Mouse (Mus musculus): Measurements from ENCODE around the gene Cxcl16. TPM values are rescaled to one million over a fixed set of nuclear protein-coding genes. Genes with fewer than 3 reads are reported as not detected.

Cxcl16 gene
- polyA plus RNA-seq, 1 experiment from 2014 or later, result 9.0 TPM

- Histone ChIP-seq H3K4me1 (ENCODE audit: control insufficient read depth, insufficient read depth, low read length) (no peaks in the 10 kb centered on the region), H3K4me2 (ENCODE audit: low read depth, low read length) (no peak overlapping the region), H3K27me3 (ENCODE audit: control insufficient read depth, insufficient read depth, low read length) (no peaks in the 10 kb centered on the region), H3K36me3 (ENCODE audit: control insufficient read depth, insufficient read depth, low read length) (0 out of 2 replicates have a peak, but pooled peaks cover 1% of the 10 kb centered on the region), H3K9me3 (replicated peaks; ENCODE audit: control insufficient read depth, low read length) (no peaks in the 10 kb centered on the region), H3K9ac (ENCODE audit: low read length) (no peak overlapping the region), H3K27ac (ENCODE audit: low read length) (no peak overlapping the region), H3K4me3 (replicated peaks; ENCODE audit: low read length) (no peak overlapping the region)
- no peak for ATAC-seq (ENCODE audit: insufficient read depth, low FRiP score)
- 69% methylated on average over 3 of the region's 3 CpGs for WGBS
These were observed 15.8 kb downstream of the Cxcl16 start for GRCm38 (mm10) chr11:70443964-70444363.

- no peak overlapping the region for H3K9ac ChIP-seq (ENCODE audit: low read length)
- no peaks in the 10 kb centered on the region for H3K27me3 ChIP-seq (ENCODE audit: control insufficient read depth, insufficient read depth, low read length)
- 89% methylated on average over 7 of the region's 7 CpGs for WGBS
- no peaks in the 10 kb centered on the region for H3K9me3 ChIP-seq (replicated peaks; ENCODE audit: control insufficient read depth, low read length)
- H3K4me1 ChIP-seq (ENCODE audit: control insufficient read depth, insufficient read depth, low read length), result no peaks in the 10 kb centered on the region
- no peak overlapping the region for H3K4me2 ChIP-seq (ENCODE audit: low read depth, low read length)
- 0 out of 2 replicates have a peak, but pooled peaks cover 5% of the 10 kb centered on the region for H3K36me3 ChIP-seq (ENCODE audit: control insufficient read depth, insufficient read depth, low read length)
- H3K4me3 ChIP-seq (replicated peaks; ENCODE audit: low read length), result no peak overlapping the region
- no peak overlapping the region for H3K27ac ChIP-seq (ENCODE audit: low read length)
- no peak for ATAC-seq (ENCODE audit: insufficient read depth, low FRiP score)
These were observed 17.9 kb downstream of the Cxcl16 start for GRCm38 (mm10) chr11:70441882-70442281.

- Histone ChIP-seq H3K4me1 (ENCODE audit: control insufficient read depth, insufficient read depth, low read length) (no peaks in the 10 kb centered on the region), H3K27me3 (ENCODE audit: control insufficient read depth, insufficient read depth, low read length) (no peaks in the 10 kb centered on the region), H3K9ac (ENCODE audit: low read length) (no peak overlapping the region), H3K36me3 (ENCODE audit: control insufficient read depth, insufficient read depth, low read length) (0 out of 2 replicates have a peak, but pooled peaks cover 5% of the 10 kb centered on the region), H3K4me2 (ENCODE audit: low read depth, low read length) (no peak overlapping the region), H3K27ac (ENCODE audit: low read length) (0 out of 2 replicates have a peak overlapping the region, but pooled peaks have one; percentile 13), H3K4me3 (replicated peaks; ENCODE audit: low read length) (no peak overlapping the region), H3K9me3 (replicated peaks; ENCODE audit: control insufficient read depth, low read length) (no peaks in the 10 kb centered on the region)
- WGBS, result 66% methylated on average over 4 of the region's 4 CpGs
- ATAC-seq (ENCODE audit: insufficient read depth, low FRiP score), result peak; percentile 34; the same call in 1 of the 2 replicates
These were observed 19.1 kb downstream of the Cxcl16 start for GRCm38 (mm10) chr11:70440637-70441036.

- WGBS, result 89% methylated on average over 7 of the region's 7 CpGs
- 0 out of 2 replicates have a peak, but pooled peaks cover 5% of the 10 kb centered on the region for H3K36me3 ChIP-seq (ENCODE audit: control insufficient read depth, insufficient read depth, low read length)
- no peak for ATAC-seq (ENCODE audit: insufficient read depth, low FRiP score)
- H3K4me3 ChIP-seq (replicated peaks; ENCODE audit: low read length), result no peak overlapping the region
- H3K4me2 ChIP-seq (ENCODE audit: low read depth, low read length), result no peak overlapping the region
- H3K4me1 ChIP-seq (ENCODE audit: control insufficient read depth, insufficient read depth, low read length), result peaks cover under 1% of the 10 kb centered on the region
- no peaks in the 10 kb centered on the region for H3K27me3 ChIP-seq (ENCODE audit: control insufficient read depth, insufficient read depth, low read length)
- H3K9ac ChIP-seq (ENCODE audit: low read length), result no peak overlapping the region
- H3K9me3 ChIP-seq (replicated peaks; ENCODE audit: control insufficient read depth, low read length), result no peaks in the 10 kb centered on the region
- H3K27ac ChIP-seq (ENCODE audit: low read length), result no peak overlapping the region
These were observed 20.9 kb downstream of the Cxcl16 start for GRCm38 (mm10) chr11:70438728-70439374.

GRCm38 (mm10) chr11:70437426-70437825, 22.4 kb downstream of the Cxcl16 start:
- H3K27me3 ChIP-seq (ENCODE audit: control insufficient read depth, insufficient read depth, low read length), result no peaks in the 10 kb centered on the region
- H3K4me3 ChIP-seq (replicated peaks; ENCODE audit: low read length), result no peak overlapping the region
- no peak overlapping the region for H3K4me2 ChIP-seq (ENCODE audit: low read depth, low read length)
- H3K9me3 ChIP-seq (replicated peaks; ENCODE audit: control insufficient read depth, low read length), result no peaks in the 10 kb centered on the region
- WGBS, result 74% methylated on average over 6 of the region's 6 CpGs
- H3K36me3 ChIP-seq (ENCODE audit: control insufficient read depth, insufficient read depth, low read length), result 0 out of 2 replicates have a peak, but pooled peaks cover 5% of the 10 kb centered on the region
- ATAC-seq (ENCODE audit: insufficient read depth, low FRiP score), result no peak
- peaks cover 10% of the 10 kb centered on the region for H3K4me1 ChIP-seq (ENCODE audit: control insufficient read depth, insufficient read depth, low read length)
- H3K27ac ChIP-seq (ENCODE audit: low read length), result peak overlapping the region; percentile 27; the same call in 1 of the 2 replicates
- H3K9ac ChIP-seq (ENCODE audit: low read length), result no peak overlapping the region

- Histone ChIP-seq H3K27me3 (ENCODE audit: control insufficient read depth, insufficient read depth, low read length) (no peaks in the 10 kb centered on the region), H3K4me3 (replicated peaks; ENCODE audit: low read length) (no peak overlapping the region), H3K36me3 (ENCODE audit: control insufficient read depth, insufficient read depth, low read length) (0 out of 2 replicates have a peak, but pooled peaks cover 5% of the 10 kb centered on the region), H3K27ac (ENCODE audit: low read length) (no peak overlapping the region), H3K4me1 (ENCODE audit: control insufficient read depth, insufficient read depth, low read length) (peaks cover 13% of the 10 kb centered on the region), H3K9me3 (replicated peaks; ENCODE audit: control insufficient read depth, low read length) (no peaks in the 10 kb centered on the region), H3K9ac (ENCODE audit: low read length) (peak overlapping the region; percentile 26; the same call in 1 of the 2 replicates), H3K4me2 (ENCODE audit: low read depth, low read length) (no peak overlapping the region)
- WGBS, result 71% methylated on average over 5 of the region's 5 CpGs
- ATAC-seq (ENCODE audit: insufficient read depth, low FRiP score), result no peak
These were observed 24.3 kb downstream of the Cxcl16 start for GRCm38 (mm10) chr11:70435476-70435875.

GRCm38 (mm10) chr11:70433951-70434350, 25.8 kb downstream of the Cxcl16 start:
- H3K4me2 ChIP-seq (ENCODE audit: low read depth, low read length), result peak overlapping the region; percentile 82
- no peak for ATAC-seq (ENCODE audit: insufficient read depth, low FRiP score)
- no peak overlapping the region for H3K27ac ChIP-seq (ENCODE audit: low read length)
- 93% methylated on average over 3 of the region's 3 CpGs for WGBS
- H3K9me3 ChIP-seq (replicated peaks; ENCODE audit: control insufficient read depth, low read length), result no peaks in the 10 kb centered on the region
- peaks cover 13% of the 10 kb centered on the region for H3K4me1 ChIP-seq (ENCODE audit: control insufficient read depth, insufficient read depth, low read length)
- H3K36me3 ChIP-seq (ENCODE audit: control insufficient read depth, insufficient read depth, low read length), result 0 out of 2 replicates have a peak, but pooled peaks cover 4% of the 10 kb centered on the region
- H3K4me3 ChIP-seq (replicated peaks; ENCODE audit: low read length), result peak overlapping the region; percentile 17; the same call in 1 of the 2 replicates
- no peaks in the 10 kb centered on the region for H3K27me3 ChIP-seq (ENCODE audit: control insufficient read depth, insufficient read depth, low read length)
- peak overlapping the region; percentile 21; the same call in 1 of the 2 replicates for H3K9ac ChIP-seq (ENCODE audit: low read length)

- H3K27me3 ChIP-seq (ENCODE audit: control insufficient read depth, insufficient read depth, low read length), result no peaks in the 10 kb centered on the region
- peak overlapping the region; percentile 77 for H3K4me3 ChIP-seq (replicated peaks; ENCODE audit: low read length)
- H3K4me2 ChIP-seq (ENCODE audit: low read depth, low read length), result peak overlapping the region; percentile 82
- ATAC-seq (ENCODE audit: insufficient read depth, low FRiP score), result no peak
- H3K27ac ChIP-seq (ENCODE audit: low read length), result no peak overlapping the region
- WGBS, result 73% methylated on average over 1 of the region's 1 CpGs
- no peaks in the 10 kb centered on the region for H3K9me3 ChIP-seq (replicated peaks; ENCODE audit: control insufficient read depth, low read length)
- H3K4me1 ChIP-seq (ENCODE audit: control insufficient read depth, insufficient read depth, low read length), result peaks cover 13% of the 10 kb centered on the region
- H3K9ac ChIP-seq (ENCODE audit: low read length), result peak overlapping the region; percentile 88
- no peaks in the 10 kb centered on the region for H3K36me3 ChIP-seq (ENCODE audit: control insufficient read depth, insufficient read depth, low read length)
These were observed 26.2 kb downstream of the Cxcl16 start for GRCm38 (mm10) chr11:70433569-70433943.

- peaks cover 13% of the 10 kb centered on the region for H3K4me1 ChIP-seq (ENCODE audit: control insufficient read depth, insufficient read depth, low read length)
- H3K36me3 ChIP-seq (ENCODE audit: control insufficient read depth, insufficient read depth, low read length), result no peaks in the 10 kb centered on the region
- H3K4me3 ChIP-seq (replicated peaks; ENCODE audit: low read length), result peak overlapping the region; percentile 77
- H3K27me3 ChIP-seq (ENCODE audit: control insufficient read depth, insufficient read depth, low read length), result no peaks in the 10 kb centered on the region
- peak overlapping the region; percentile 82 for H3K4me2 ChIP-seq (ENCODE audit: low read depth, low read length)
- H3K9ac ChIP-seq (ENCODE audit: low read length), result peak overlapping the region; percentile 88
- no peaks in the 10 kb centered on the region for H3K9me3 ChIP-seq (replicated peaks; ENCODE audit: control insufficient read depth, low read length)
- 8% methylated on average over 15 of the region's 15 CpGs for WGBS
- peak overlapping the region; percentile 74 for H3K27ac ChIP-seq (ENCODE audit: low read length)
- peak; percentile 3; the same call in 1 of the 2 replicates for ATAC-seq (ENCODE audit: insufficient read depth, low FRiP score)
These were observed 26.8 kb downstream of the Cxcl16 start for GRCm38 (mm10) chr11:70432895-70433568.
